Mouse (Mus musculus) embryo, embryonic 10 days (tissue): ENCODE measurements at regions not wholly inside any gene's neighbourhood (a gene's known extent, or its start where the extent isn't known, plus 50 kb on each side); places are given as distances from the start of the nearest gene placed in this dataset.
"Not testable (repeated sequence)": the region's sequence is repeated elsewhere in the genome, so short reads cannot be mapped to it uniquely, and the experiment has no call there.

Experiments used
- DNase-seq: peaks from one replicate; pipeline ENCODE4 v3.0.0-alpha.2; 2015; ENCODE audit warnings: low spot score

DNA sequence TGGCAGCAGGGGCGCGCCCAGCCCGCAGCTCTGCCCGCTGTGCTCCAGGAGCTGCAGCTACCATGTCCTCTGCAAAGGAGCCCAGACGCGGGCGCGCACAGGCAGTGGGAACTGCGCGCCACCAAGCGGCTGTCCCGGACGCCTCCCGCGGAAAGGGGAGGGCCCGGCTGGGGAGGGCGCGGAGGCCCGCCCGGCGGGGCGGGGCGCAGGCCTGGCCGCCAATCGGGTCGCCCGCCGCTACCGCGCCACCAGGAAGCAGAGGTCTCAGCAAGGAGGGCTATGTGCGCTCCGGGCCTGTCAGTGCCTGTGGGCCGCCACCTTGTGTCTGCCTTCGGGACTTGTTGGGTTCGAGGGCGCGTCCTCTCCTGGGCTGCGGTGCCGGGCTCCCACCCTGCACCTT lies 367.0 kb upstream of the Ywhaq start:
- DNase-seq = peak; percentile 71

GRCm38 (mm10) chr12:21778717-21779116 lies 361.3 kb upstream of the Ywhaq start:
- DNase-seq = peak; percentile 41

GRCm38 (mm10) chr12:21778308-21778707 lies 360.9 kb upstream of the Ywhaq start:
- not testable (repeated sequence) for DNase-seq

DNA sequence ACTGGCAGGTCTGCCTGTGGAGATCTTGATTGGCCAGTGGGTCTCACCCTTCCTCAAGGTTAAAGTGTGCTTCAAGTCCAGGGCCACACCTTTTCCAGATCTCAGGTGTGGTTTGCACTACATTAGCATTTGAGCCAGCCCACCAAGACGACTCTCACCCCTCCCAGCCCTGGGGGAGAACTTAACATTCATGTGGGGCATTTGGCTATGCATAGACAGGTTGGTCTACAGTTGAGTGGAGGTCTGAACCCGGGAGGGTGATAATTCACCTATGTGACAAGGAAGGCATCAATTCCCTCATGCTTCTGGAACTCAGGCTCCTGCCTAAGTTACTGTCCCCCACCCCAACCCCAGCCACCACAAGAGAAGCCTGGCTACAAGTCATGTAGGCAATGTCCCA lies 350.3 kb upstream of the Ywhaq start:
- DNase-seq = not testable (repeated sequence)
